Mouse (Mus musculus) erythroblast, embryonic 14.5 days (primary cell): ENCODE measurements around the gene Slc22a13.

Source experiments
- GATA1 ChIP-seq: IDR thresholded peaks from 2 replicates; pipeline ENCODE4 v1.6.1; 2012; ENCODE audit warnings: low read length, inconsistent platforms, mixed read lengths
- TAL1 ChIP-seq: IDR thresholded peaks from 3 replicates; pipeline ENCODE4 v1.6.1; 2012; ENCODE audit warnings: low read length, inconsistent platforms, mixed read lengths

DNA sequence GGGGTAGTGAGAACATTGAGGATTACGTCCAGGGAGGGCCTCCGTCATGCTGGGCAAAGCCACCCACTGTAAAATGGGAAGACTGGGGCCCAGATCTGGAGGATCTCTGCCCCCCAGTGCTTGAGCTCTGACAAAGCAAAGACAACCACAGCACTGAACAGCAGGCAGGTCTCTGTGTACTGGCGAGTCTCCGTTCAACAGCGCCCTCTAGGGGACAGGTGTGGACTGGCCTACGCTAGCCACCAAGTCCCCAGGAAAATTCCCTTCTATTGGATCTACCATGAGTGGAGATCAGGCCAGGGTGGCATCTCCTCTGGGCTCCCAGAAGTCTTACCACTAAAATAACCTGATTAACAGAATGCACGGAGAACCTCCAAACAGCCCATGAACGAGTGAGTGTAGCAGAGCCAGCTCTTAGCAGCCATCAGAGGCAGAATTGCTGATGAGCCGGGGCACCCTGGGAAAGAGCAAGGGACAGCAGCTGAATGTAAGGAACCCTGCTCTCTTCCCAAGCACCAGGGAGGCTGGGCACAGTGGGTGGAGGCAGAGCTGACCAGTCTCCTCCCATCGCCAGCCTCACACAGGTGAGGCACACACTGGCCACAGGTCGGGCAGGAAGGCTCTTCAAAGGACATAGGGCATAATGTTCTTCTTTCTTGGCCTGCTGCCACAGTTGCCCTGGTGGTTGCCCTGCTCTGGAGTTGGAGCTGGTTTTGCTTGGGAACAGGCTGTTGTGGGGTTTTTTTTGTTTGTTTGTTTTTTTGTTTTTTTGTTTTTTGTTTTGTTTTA lies 16.5 kb downstream of the Slc22a13 start:
- TF ChIP-seq GATA1 = no peak
- TF ChIP-seq TAL1 = no peak
